Mouse (Mus musculus) neural tube, embryonic 11.5 days (tissue): ENCODE results near the gene Cfap65. TPM values are rescaled to one million over a fixed set of nuclear protein-coding genes. Genes with fewer than 3 reads are reported as not detected.

Experiments used
- ATAC-seq: fragments of 200-750 bp; cut with Nextera tagmentation; 2 replicates; pipeline ENCODE4 v1.8.0; 2017; ENCODE audit warnings: moderate number of reproducible peaks, mild to moderate bottlenecking, moderate TSS enrichment, moderate library complexity; ENCODE audit not compliant: insufficient read depth, low FRiP score, low TSS enrichment
- DNase-seq: peaks from one replicate; pipeline ENCODE4 v3.0.0-alpha.2; 2015; ENCODE audit warnings: low spot score
- H3K27ac ChIP-seq: fragments of 300-500 bp; sonication (generic); 2 replicates; pipeline ENCODE4 v1.5.1; 2014; ENCODE audit warnings: low read depth, mild to moderate bottlenecking, low read length
- H3K27me3 ChIP-seq: fragments of 300-500 bp; sonication (generic); 2 replicates; pipeline ENCODE4 v1.6.1; 2014; ENCODE audit warnings: mild to moderate bottlenecking, low read length, mixed read lengths; ENCODE audit not compliant: control insufficient read depth, insufficient read depth
- H3K36me3 ChIP-seq: fragments of 300-500 bp; sonication (generic); 2 replicates; pipeline ENCODE4 v1.6.1; 2014; ENCODE audit warnings: mild to moderate bottlenecking, low read length, moderate library complexity, mixed read lengths; ENCODE audit not compliant: control insufficient read depth, insufficient read depth
- H3K4me1 ChIP-seq: fragments of 300-500 bp; sonication (generic); 2 replicates; pipeline ENCODE4 v1.6.1; 2014; ENCODE audit warnings: low read length, mixed read lengths; ENCODE audit not compliant: control insufficient read depth, insufficient read depth
- H3K4me2 ChIP-seq: fragments of 300-500 bp; sonication (generic); 2 replicates; pipeline ENCODE4 v1.6.1; 2014; ENCODE audit warnings: low read depth, mild to moderate bottlenecking, moderate library complexity
- H3K4me3 ChIP-seq: fragments of 300-500 bp; sonication (generic); 2 replicates; pipeline ENCODE4 v1.5.1; 2014; ENCODE audit warnings: low read depth, low read length
- H3K9ac ChIP-seq: fragments of 300-500 bp; sonication (generic); 2 replicates; pipeline ENCODE4 v1.6.1; 2014; ENCODE audit warnings: mild to moderate bottlenecking, low read length
- H3K9me3 ChIP-seq: fragments of 300-500 bp; sonication (generic); 2 replicates; pipeline ENCODE4 v1.6.1; 2016; ENCODE audit warnings: low read length; ENCODE audit not compliant: control insufficient read depth
- WGBS: fragments of 180-500 bp; shearing (Covaris S2); extraction: QIAGEN DNeasy Blood & Tissue Kit; methylation state at CpG from one replicate; pipeline ENCODE4 v1.1.7; 2014; 5-methylcytosine and 5-hydroxymethylcytosine counted together
- polyA plus RNA-seq: library from polyadenylated mRNA; unstranded; fragments of >200 nt; fragmentation: Nextera tagmentation; extraction: Ambion mirVana; gene quantifications from 2 replicates; pipeline ENCODE4 v1.2.1, GENCODE M21; 2014

The Cfap65 gene
- polyA plus RNA-seq, 1 experiment from 2014 or later, result 0.08 TPM

DNA sequence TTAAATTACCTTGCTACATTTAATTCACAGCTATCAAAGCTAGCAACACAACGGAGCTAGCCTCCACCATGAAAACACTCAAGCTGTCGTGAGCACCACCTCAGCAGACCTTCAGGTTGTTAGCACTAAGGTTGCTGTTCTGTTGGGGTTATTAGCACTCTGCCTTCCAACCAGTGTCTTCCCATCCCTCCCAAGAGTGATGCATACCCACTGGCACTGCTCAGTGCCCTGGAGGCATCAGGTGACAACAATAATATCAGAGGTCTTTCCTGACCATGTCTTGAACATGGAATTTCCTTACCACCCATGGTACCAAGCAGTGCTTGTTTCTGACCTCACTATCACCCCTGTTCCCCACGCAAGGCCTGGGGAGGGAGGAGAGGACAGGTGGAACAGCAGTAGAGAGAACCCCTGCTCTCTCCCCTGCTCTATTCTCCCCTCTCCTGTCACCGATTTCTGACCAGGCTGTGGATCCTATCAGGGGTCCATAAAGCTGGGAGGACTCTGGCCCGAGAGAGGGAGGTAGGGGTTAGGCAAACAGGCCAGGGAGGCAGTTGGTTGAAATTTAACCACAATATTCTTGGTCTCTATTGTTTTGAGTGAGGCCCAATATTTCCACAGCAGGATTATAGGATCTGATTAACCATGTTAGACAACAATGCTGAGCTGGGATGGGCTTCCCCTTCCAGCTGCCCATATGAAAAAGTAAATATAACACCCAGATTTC, 26.9 kb upstream of the Cfap65 start:
- WGBS, result 68% methylated on average over 5 of the region's 5 CpGs
- no peak for DNase-seq

DNA sequence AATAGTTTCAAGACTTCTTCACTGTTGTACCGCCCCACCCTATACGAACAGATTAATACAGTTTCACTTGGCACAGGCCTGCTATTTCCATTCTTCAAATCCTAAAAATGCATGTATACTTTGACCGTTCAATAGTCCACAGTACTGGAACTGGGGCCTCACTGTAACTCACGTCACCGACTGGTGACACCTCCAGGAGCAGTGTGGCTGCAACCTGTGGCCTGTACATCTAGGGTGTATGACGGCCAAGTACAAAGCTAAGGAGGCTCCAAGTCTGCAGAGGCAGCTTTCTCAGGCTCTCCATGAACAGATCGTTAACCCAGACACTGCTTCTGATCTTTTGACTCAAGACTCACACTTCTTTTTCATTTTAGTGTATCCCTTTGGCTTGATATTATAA, 26.3 kb upstream of the Cfap65 start:
- Histone ChIP-seq H3K4me2 (no peak overlapping the region), H3K27me3 (no peaks in the 10 kb centered on the region), H3K4me1 (0 out of 2 replicates have a peak, but pooled peaks cover 4% of the 10 kb centered on the region), H3K9me3 (no peaks in the 10 kb centered on the region), H3K4me3 (no peak overlapping the region), H3K36me3 (no peaks in the 10 kb centered on the region), H3K27ac (no peak overlapping the region), H3K9ac (no peak overlapping the region)
- DNase-seq (no peak), ATAC-seq (no peak)
- 90% methylated on average over 7 of the region's 7 CpGs for WGBS

More for the DNA sequence above, 26.9 kb upstream of the Cfap65 start:
- Histone ChIP-seq H3K9ac (no peak overlapping the region), H3K27ac (no peak overlapping the region), H3K36me3 (no peaks in the 10 kb centered on the region), H3K4me2 (no peak overlapping the region), H3K9me3 (no peaks in the 10 kb centered on the region), H3K4me3 (no peak overlapping the region), H3K27me3 (no peaks in the 10 kb centered on the region), H3K4me1 (0 out of 2 replicates have a peak, but pooled peaks cover 4% of the 10 kb centered on the region)
- ATAC-seq, result no peak

DNA sequence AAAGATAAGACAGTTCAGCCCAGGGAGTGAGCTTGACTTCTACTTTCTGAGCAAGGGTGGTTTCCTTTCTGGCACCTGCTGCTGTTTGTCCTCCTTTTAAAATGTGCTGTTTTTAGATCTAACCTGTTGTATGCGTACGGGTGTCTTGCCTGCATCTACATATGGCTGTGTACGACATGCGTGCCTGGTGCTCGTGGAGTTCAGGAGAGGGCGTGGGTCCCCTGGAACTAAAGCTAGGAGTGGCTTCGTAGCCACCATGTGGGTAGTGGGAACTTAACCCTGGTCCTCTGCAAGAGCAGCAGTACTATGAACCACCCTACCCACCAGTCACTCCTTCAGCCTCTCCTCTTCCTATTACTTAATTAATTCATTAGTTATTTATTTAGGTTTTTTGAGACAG, 24.7 kb upstream of the Cfap65 start:
- DNase-seq (no peak), ATAC-seq (no peak)
- H3K4me2 ChIP-seq, result no peak overlapping the region
- H3K4me1 ChIP-seq, result 0 out of 2 replicates have a peak, but pooled peaks cover 4% of the 10 kb centered on the region
- no peak overlapping the region for H3K9ac ChIP-seq
- peaks cover under 1% of the 10 kb centered on the region for H3K27me3 ChIP-seq
- H3K9me3 ChIP-seq, result no peaks in the 10 kb centered on the region
- H3K4me3 ChIP-seq, result no peak overlapping the region
- 90% methylated on average over 7 of the region's 7 CpGs for WGBS
- H3K36me3 ChIP-seq, result no peaks in the 10 kb centered on the region
- no peak overlapping the region for H3K27ac ChIP-seq

DNA sequence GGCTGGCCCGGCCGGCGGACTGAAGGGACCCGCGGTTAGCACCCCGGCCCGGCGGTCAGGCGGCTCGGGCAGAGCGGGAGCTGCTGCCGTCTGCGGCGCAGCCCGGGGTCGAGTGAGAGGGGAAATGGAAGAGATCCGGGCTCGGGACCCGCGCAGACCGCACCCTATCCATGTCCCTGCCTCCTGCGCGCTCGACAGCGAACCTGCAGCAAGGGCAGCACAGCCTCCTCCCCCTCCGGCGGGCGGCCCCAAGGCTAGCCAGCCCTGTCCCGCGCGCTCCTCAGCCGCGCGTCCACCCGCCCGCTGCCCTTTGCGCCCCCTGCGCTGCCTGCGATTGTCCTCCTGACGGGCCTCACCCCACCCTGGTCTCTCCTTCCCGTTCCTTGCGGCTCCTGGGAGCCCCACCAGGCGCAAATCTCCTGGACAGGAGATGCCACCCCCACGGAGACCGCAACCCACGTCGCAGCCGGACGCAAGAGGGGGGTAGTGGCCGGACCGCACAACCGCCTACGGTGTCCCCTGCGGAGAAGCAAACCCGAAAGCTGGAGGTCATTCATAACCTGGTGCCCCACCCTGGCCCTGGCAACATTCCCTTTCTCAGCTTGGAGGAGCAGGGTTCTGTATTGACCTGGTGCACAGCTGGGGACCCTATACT, 16.3 kb upstream of the Cfap65 start, which contains the start of gene Ihh:
Gene Ihh, minus strand, starts transcription at position 117 of the 655 bp plus-strand sequence.
- H3K9me3 ChIP-seq, result no peaks in the 10 kb centered on the region
- WGBS, result 1% methylated on average over 48 of the region's 55 CpGs
- peak; percentile 35 for DNase-seq
- H3K27me3 ChIP-seq, result peaks cover 77% of the 10 kb centered on the region
- H3K4me3 ChIP-seq, result peak within 1 kb of the TSS; percentile 31
- peaks cover 10% of the 10 kb centered on the region; the same call in 1 of the 2 replicates for H3K4me1 ChIP-seq
- H3K36me3 ChIP-seq, result no peaks in the 10 kb centered on the region
- no peak within 1 kb of the TSS for H3K9ac ChIP-seq
- H3K27ac ChIP-seq, result no peak within 1 kb of the TSS
- no peak for ATAC-seq
- peak within 1 kb of the TSS; percentile 51 for H3K4me2 ChIP-seq

DNA sequence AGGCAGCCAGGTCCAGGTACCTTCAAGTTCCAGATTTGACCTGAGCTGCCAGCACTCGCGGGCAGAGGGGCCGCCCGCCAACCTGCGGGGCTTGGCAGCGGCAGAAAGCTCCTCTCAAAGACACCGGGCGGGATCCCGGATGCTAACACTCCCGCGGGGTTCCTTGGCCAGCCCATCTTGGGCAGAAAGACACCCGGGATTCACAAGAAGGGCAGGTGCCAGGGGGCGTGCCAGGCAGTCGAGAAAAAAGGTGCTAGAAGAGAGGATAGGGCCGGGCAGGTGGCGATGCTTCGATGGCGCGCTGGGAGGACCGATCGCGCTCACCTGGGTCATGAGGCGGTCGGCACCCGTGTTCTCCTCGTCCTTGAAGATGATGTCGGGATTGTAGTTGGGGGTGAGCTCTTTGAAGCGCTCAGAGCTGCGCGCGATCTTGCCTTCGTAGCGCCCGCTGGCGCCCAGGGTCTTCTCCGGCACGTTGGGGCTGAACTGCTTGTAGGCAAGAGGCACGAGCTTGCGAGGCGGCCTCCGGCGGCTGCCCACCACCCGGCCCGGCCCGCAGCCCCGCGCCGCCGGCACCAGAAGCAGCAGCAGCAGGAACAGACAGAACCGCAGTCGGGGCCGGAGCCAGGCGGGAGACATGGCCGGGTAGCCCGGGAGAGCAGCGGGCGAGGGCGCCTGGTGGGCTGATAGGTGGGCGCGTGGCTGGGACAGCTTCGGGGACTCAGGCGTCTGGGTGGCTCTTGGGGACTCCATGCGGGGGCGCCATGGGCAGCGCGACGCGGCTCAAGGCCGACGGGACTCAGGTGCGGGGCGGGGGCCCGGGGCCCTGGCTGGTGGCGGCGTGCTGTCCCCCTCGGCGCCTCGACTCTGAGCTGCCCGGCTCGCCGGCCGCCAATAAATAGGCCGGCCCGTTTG, 15.4 kb upstream of the Cfap65 start:
- no peak for ATAC-seq
- under 1% methylated on average over 63 of the region's 84 CpGs for WGBS
- no peak overlapping the region for H3K9ac ChIP-seq

DNA sequence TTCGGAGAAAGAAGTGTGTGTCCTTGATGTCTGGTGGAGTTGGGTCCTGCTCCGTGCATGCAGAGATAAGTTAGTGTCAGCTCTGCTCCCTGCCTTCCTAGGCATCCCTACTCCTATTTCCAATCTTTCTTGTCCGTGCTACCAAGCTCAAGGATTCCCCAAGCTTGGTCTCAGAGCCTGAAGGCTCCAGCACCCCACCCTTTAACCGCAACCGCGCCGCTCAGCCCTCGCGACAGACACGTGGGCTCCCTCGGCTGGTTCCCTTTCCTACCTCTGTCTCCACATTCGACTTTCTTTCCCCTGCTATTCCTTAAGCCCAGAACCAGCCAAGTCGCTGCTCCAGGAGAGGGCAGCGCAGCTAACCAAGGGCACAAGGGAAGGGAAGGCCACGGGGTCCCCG, 14.7 kb upstream of the Cfap65 start:
- no peak for DNase-seq
- ATAC-seq, result no peak
- Histone ChIP-seq H3K9me3 (no peaks in the 10 kb centered on the region), H3K4me3 (no peak overlapping the region), H3K4me1 (peaks cover 10% of the 10 kb centered on the region; the same call in 1 of the 2 replicates), H3K9ac (no peak overlapping the region), H3K27ac (no peak overlapping the region), H3K27me3 (peaks cover 86% of the 10 kb centered on the region), H3K4me2 (no peak overlapping the region), H3K36me3 (no peaks in the 10 kb centered on the region)
- WGBS, result 1% methylated on average over 16 of the region's 16 CpGs

More for the DNA sequence above, 15.4 kb upstream of the Cfap65 start:
- no peak overlapping the region for H3K27ac ChIP-seq
- peak overlapping the region; percentile 51 for H3K4me2 ChIP-seq
- peaks cover 85% of the 10 kb centered on the region for H3K27me3 ChIP-seq
- no peaks in the 10 kb centered on the region for H3K36me3 ChIP-seq
- peak overlapping the region; percentile 31 for H3K4me3 ChIP-seq
- peaks cover 10% of the 10 kb centered on the region; the same call in 1 of the 2 replicates for H3K4me1 ChIP-seq
- no peaks in the 10 kb centered on the region for H3K9me3 ChIP-seq
- DNase-seq, result peak; percentile 50

DNA sequence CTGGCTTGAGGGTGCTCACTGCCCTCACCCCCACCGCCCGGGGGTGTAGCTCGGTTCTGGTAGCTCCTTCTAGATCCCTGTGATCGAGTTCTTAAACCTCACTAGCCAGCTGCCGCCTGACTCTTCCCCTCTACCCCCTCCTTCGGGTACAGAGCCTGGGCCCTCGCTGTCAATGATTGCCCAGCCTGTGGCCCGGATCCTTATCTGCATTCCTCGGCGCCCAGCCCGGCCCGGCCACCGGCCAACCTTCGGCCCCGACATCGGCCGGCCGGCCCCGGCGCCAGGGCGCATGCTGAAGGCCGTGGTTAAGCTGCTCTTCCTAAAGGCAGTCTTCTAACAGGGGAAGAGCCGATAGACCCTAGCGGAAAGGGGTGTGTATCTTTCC, 14.3 kb upstream of the Cfap65 start:
- Histone ChIP-seq H3K27ac (no peak overlapping the region), H3K4me3 (no peak overlapping the region), H3K9me3 (no peaks in the 10 kb centered on the region), H3K27me3 (peaks cover 82% of the 10 kb centered on the region), H3K4me1 (peaks cover 10% of the 10 kb centered on the region; the same call in 1 of the 2 replicates), H3K4me2 (no peak overlapping the region), H3K36me3 (no peaks in the 10 kb centered on the region), H3K9ac (no peak overlapping the region)
- whole genome bisulfite sequencing, result 2% methylated on average over 24 of the region's 24 CpGs
- peak; percentile 25 for DNase-seq
- no peak for ATAC-seq
